Mouse (Mus musculus) forebrain, embryonic 12.5 days (tissue): ENCODE measurements around the gene Nav1. TPM values are rescaled to one million over a fixed set of nuclear protein-coding genes. Genes with fewer than 3 reads are reported as not detected.
A peak's percentile ranks its signal among the peaks of the same experiment; 100 is the strongest.

Source experiments
- ATAC-seq: fragments of 200-750 bp; cut with Nextera tagmentation; 2 replicates; pipeline ENCODE4 v1.8.0; 2017; ENCODE audit warnings: moderate TSS enrichment; ENCODE audit not compliant: low FRiP score
- H3K27ac ChIP-seq: fragments of 300-500 bp; sonication (generic); 2 replicates; pipeline ENCODE4 v1.5.1; 2016; ENCODE audit warnings: mild to moderate bottlenecking
- H3K27me3 ChIP-seq: fragments of 300-500 bp; sonication (generic); 2 replicates; pipeline ENCODE4 v1.6.1; 2016; ENCODE audit warnings: mild to moderate bottlenecking
- H3K36me3 ChIP-seq: fragments of 300-500 bp; sonication (generic); replicated peaks from 2 replicates; pipeline ENCODE4 v1.6.1; 2016; ENCODE audit warnings: mild to moderate bottlenecking
- H3K4me1 ChIP-seq: fragments of 300-500 bp; sonication (generic); 2 replicates; pipeline ENCODE4 v1.6.1; 2016
- H3K4me2 ChIP-seq: fragments of 300-500 bp; sonication (generic); 2 replicates; pipeline ENCODE4 v1.6.1; 2016; ENCODE audit warnings: mild to moderate bottlenecking, moderate library complexity
- H3K4me3 ChIP-seq: fragments of 300-500 bp; sonication (generic); replicated peaks from 2 replicates; pipeline ENCODE4 v1.5.1; 2016; ENCODE audit warnings: mild to moderate bottlenecking
- H3K9ac ChIP-seq: fragments of 300-500 bp; sonication (generic); 2 replicates; pipeline ENCODE4 v1.6.1; 2016; ENCODE audit warnings: mild to moderate bottlenecking
- H3K9me3 ChIP-seq: fragments of 300-500 bp; sonication (generic); 2 replicates; pipeline ENCODE4 v1.6.1; 2016
- WGBS: fragments of 180-500 bp; shearing (Covaris S2); methylation state at CpG from one replicate; pipeline ENCODE4 v1.1.7; 2016; 5-methylcytosine and 5-hydroxymethylcytosine counted together
- polyA plus RNA-seq: library from polyadenylated mRNA; unstranded; fragments of >200 nt; fragmentation: Nextera tagmentation; extraction: Ambion mirVana; gene quantifications from 2 replicates; pipeline ENCODE4 v1.2.1, GENCODE M21; 2016

Nav1 gene
- polyA plus RNA-seq, 1 experiment from 2014 or later: 32.4 TPM

DNA sequence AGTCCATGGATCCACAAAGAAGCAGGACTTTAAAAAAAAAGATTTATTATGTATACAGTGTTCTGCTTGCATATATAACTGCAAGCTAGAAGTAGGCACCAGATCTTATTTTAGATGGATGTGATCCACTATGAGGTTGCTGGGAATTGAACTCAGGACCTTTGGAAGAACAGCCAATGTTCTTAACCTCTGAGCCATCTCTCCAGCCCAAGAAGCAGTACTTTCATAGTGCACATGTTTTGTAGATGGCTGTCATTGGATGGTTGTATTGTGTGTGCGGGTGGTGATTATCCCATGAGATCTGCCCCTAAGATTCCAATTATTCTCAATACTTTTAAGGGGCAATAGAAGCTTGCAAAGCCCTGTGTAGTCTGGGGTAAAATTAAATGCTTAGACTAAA lies 124.4 kb downstream of the Nav1 start:
- H3K4me2 ChIP-seq: no peak overlapping the region
- peaks cover 8% of the 10 kb centered on the region; the same call in 1 of the 2 replicates for H3K36me3 ChIP-seq
- H3K4me1 ChIP-seq: no peaks in the 10 kb centered on the region
- no peak overlapping the region for H3K4me3 ChIP-seq
- H3K9ac ChIP-seq: no peak overlapping the region
- no peaks in the 10 kb centered on the region for H3K9me3 ChIP-seq
- no peaks in the 10 kb centered on the region for H3K27me3 ChIP-seq
- no peak for ATAC-seq
- 89% methylated on average over 1 of the region's 1 CpGs for WGBS
- H3K27ac ChIP-seq: no peak overlapping the region

DNA sequence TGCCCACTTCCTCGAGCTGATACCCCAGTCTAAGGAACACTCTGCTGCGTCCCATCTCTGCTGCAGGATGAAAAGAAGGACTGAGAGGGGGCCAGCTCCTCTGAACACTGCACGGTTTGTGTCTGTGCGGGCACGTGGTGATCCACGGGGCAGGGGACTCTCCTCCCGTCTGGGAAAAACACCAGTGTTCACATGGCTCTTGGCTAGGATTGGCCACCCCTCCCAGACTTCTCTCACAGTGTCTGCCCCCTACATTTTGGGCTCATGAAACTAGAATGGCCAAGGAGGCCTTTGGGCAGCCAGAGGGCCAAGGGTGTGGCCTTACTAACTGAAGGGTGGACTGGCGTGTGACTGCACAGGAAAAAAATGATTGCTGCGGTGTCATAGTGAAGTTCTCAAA lies 125.4 kb downstream of the Nav1 start:
- Histone ChIP-seq H3K4me3 (no peak overlapping the region), H3K27me3 (no peaks in the 10 kb centered on the region), H3K27ac (no peak overlapping the region), H3K4me1 (no peaks in the 10 kb centered on the region), H3K9me3 (no peaks in the 10 kb centered on the region), H3K36me3 (peaks cover 8% of the 10 kb centered on the region; the same call in 1 of the 2 replicates), H3K9ac (no peak overlapping the region), H3K4me2 (no peak overlapping the region)
- 94% methylated on average over 9 of the region's 9 CpGs for WGBS
- no peak for ATAC-seq

DNA sequence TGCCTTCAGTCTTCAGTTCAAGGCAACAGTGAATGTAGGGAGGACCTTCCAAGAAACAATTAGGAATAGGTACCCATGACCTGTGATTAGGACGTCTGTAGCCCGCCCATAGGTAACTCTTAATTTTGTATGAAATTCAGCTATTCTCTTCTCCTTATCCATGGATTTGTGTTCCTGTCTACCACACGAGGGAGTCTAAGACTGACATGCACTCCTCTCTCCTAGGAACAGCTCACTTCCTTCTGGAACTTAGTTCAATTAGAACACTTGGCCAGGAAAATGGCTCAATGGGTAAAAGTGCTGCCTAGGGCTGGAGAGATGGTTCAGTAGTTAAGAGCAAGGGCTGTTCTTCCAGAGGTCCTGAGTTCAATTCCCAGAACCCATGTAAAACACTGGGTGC lies 126.3 kb downstream of the Nav1 start:
- WGBS: 84% methylated on average over 3 of the region's 3 CpGs
- Histone ChIP-seq H3K9me3 (no peaks in the 10 kb centered on the region), H3K36me3 (peaks cover 8% of the 10 kb centered on the region; the same call in 1 of the 2 replicates), H3K27ac (no peak overlapping the region), H3K4me2 (no peak overlapping the region), H3K4me1 (no peaks in the 10 kb centered on the region), H3K4me3 (no peak overlapping the region), H3K27me3 (no peaks in the 10 kb centered on the region), H3K9ac (no peak overlapping the region)
- ATAC-seq: no peak

DNA sequence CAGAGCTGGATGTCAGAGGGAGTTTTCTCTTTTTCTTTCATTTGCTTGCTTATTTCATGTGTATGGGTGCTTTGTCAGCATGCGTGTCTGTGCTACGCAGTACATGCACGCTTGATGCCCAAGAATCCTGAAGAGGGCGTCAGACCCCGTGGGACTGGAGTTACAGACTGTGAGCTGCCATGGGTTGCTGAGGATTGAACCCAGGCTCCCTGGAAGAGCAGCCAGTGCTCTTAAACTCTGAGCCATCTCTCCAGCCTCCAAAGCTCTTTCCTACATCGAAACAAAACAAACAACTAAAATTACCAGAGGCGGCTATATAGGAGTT lies 131.6 kb downstream of the Nav1 start:
- H3K27ac ChIP-seq: peak overlapping the region; percentile 36; the same call in 1 of the 2 replicates
- no peak overlapping the region for H3K4me2 ChIP-seq
- no peaks in the 10 kb centered on the region for H3K27me3 ChIP-seq
- H3K9ac ChIP-seq: no peak overlapping the region
- no peaks in the 10 kb centered on the region for H3K9me3 ChIP-seq
- H3K4me3 ChIP-seq: no peak overlapping the region
- peaks cover 19% of the 10 kb centered on the region for H3K36me3 ChIP-seq
- 90% methylated on average over 7 of the region's 7 CpGs for WGBS
- no peak for ATAC-seq
- H3K4me1 ChIP-seq: peaks cover 5% of the 10 kb centered on the region

DNA sequence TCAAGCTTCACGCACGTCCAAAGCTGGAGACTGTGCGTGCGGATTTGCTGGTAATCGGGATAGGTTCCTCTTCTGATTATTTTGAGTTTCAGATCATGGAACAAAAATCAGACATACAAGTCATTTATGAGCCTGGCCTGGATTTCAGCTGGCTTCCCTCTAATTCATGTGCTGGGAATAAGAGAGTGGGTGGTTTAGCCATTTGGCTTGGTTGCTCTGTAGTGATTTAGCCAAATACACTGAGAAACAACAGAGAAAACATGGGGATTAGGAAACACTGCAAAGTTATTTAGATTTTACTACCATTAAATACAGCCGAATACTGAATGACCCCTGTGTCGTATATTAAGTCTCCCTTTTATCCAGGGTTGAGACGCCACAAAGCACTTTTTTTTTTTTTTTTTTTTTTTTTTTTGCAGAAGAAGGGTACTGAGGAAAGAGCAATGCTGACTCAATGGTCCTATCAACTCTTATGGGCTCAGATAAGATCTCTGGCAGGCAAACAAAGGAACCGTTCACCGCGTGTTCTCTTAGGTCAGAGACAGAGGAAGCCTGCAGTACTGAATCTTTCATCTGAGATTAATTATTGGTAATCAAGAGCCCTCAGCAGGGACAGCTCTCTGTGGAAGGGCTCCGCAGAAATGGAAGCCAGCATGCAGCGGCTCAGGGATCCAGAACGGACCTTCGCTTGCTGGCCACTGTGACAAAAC lies 132.1 kb downstream of the Nav1 start:
- Histone ChIP-seq H3K9me3 (no peaks in the 10 kb centered on the region), H3K4me2 (no peak overlapping the region), H3K27ac (peak overlapping the region; percentile 36; the same call in 1 of the 2 replicates), H3K36me3 (peaks cover 24% of the 10 kb centered on the region), H3K4me1 (peaks cover 5% of the 10 kb centered on the region), H3K4me3 (no peak overlapping the region), H3K27me3 (no peaks in the 10 kb centered on the region), H3K9ac (no peak overlapping the region)
- WGBS: 59% methylated on average over 15 of the region's 15 CpGs
- ATAC-seq: no peak

DNA sequence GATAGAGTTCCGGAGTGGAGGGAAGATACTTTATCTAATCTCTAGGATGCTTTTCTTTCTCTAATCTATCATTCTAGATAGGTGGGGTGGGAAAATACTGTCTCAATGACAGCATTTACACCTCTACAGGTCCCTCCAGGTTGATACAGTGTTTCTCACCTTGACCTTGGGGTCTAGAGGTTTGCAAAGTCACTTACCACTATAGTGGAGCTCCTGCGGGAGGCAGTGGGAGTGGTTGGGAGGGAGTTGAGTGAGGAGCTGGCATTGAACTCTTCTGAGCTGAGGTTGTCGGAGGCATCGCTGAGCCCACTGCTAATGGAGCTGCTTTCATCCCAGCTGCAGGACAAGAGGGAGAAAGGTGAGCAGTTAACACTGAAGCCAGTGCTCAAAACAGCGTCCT lies 134.6 kb downstream of the Nav1 start:
- Histone ChIP-seq H3K4me3 (no peak overlapping the region), H3K27ac (no peak overlapping the region), H3K27me3 (no peaks in the 10 kb centered on the region), H3K4me2 (no peak overlapping the region), H3K9me3 (no peaks in the 10 kb centered on the region), H3K36me3 (peaks cover 41% of the 10 kb centered on the region), H3K9ac (no peak overlapping the region), H3K4me1 (peaks cover 5% of the 10 kb centered on the region)
- 86% methylated on average over 5 of the region's 5 CpGs for WGBS
- ATAC-seq: no peak

DNA sequence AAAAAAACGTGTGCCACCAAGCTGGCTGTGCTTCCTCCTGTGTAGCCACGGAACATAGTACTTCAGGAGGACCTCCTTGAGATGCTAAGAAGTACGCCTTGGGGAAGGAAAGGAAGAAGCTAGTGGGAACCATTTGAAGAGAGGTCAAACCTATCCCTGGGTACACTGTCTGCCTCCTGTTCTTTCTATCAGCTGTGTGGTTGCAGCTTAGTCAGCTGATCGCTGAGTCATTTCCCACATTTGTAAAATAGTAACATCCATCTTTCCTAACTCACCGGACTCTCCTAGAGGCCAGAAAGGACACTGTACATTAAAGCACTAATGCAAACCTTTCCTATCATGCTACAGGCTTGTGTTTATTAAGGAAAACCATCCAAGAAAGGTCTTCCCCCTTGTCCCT lies 135.4 kb downstream of the Nav1 start:
- H3K36me3 ChIP-seq: peaks cover 49% of the 10 kb centered on the region
- no peak overlapping the region for H3K4me2 ChIP-seq
- no peak overlapping the region for H3K27ac ChIP-seq
- ATAC-seq: no peak
- no peak overlapping the region for H3K9ac ChIP-seq
- H3K4me3 ChIP-seq: no peak overlapping the region
- peaks cover 5% of the 10 kb centered on the region for H3K4me1 ChIP-seq
- 85% methylated on average over 5 of the region's 5 CpGs for WGBS
- no peaks in the 10 kb centered on the region for H3K27me3 ChIP-seq
- no peaks in the 10 kb centered on the region for H3K9me3 ChIP-seq

DNA sequence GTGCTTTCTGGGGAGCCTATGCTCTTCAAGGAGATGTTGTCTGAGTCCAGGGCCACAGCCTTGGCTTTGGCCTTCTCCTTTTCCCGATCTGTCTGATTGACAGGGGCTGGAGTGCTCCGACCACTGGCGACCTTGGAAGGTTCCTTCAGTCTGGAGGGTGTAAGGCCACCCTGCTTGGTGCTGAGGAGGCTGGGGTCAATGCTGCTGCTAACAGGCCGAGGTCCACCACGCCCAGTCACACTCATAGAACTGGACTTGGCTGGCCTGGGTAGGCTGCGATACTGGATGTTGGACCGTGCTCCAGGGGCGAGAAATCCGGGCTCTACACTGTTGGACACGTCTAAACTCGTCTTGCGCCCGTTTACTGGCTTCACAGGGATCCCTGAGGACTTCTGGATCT lies 136.5 kb downstream of the Nav1 start:
- ATAC-seq: no peak
- Histone ChIP-seq H3K4me3 (no peak overlapping the region), H3K9me3 (no peaks in the 10 kb centered on the region), H3K4me2 (no peak overlapping the region), H3K27ac (no peak overlapping the region), H3K36me3 (peaks cover 61% of the 10 kb centered on the region), H3K9ac (no peak overlapping the region), H3K27me3 (no peaks in the 10 kb centered on the region), H3K4me1 (peaks cover 4% of the 10 kb centered on the region)
- 92% methylated on average over 13 of the region's 13 CpGs for WGBS

DNA sequence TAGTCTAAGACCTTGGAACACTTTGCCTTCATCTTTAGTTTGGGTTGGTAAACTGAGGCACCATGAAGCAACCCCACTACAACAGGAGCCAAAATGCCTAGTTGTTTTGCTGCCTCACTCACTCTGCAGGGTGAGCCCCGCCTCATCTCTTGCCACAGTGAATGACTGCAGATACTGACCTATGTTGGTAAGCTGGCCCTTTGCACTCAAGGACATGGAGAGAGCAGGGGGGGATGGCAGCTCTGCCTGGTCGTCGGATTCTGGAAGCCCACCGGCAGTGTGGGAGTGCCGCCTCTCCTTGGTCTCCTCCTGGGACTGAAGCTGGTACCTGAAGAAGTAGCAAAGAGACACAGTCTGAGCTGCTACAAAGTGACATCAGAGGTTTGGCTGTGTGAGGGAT lies 139.6 kb downstream of the Nav1 start:
- Histone ChIP-seq H3K36me3 (peaks cover 87% of the 10 kb centered on the region), H3K4me2 (no peak overlapping the region)
- ATAC-seq: no peak

DNA sequence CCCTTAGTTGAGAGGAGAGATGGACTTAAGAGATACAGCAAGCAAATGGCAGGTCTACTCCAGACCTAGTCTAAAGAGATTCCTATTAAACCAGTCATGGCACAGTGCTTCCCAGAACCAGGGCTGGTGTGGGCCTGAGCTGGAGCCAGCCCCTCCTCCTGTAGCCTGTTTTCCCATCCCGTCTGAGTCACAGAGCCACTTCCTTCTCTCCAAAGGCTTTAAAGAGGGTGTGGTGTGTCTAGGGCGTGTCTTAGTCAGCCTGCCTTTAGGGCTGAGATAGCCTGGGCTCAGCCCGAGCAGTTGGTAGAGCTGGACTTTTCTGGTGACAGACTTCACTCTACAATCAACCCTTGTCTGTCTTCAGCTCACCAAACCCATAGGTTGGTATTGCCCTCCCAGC lies 140.2 kb downstream of the Nav1 start:
- H3K4me1 ChIP-seq: no peaks in the 10 kb centered on the region
- no peak overlapping the region for H3K4me2 ChIP-seq
- H3K27ac ChIP-seq: no peak overlapping the region
- H3K36me3 ChIP-seq: peaks cover 84% of the 10 kb centered on the region
- no peaks in the 10 kb centered on the region for H3K27me3 ChIP-seq
- ATAC-seq: no peak
- no peak overlapping the region for H3K9ac ChIP-seq
- no peak overlapping the region for H3K4me3 ChIP-seq
- H3K9me3 ChIP-seq: no peaks in the 10 kb centered on the region
- WGBS: 83% methylated on average over 3 of the region's 3 CpGs

More for the DNA sequence above, 139.6 kb downstream of the Nav1 start:
- H3K27ac ChIP-seq: no peak overlapping the region
- no peak overlapping the region for H3K9ac ChIP-seq
- H3K9me3 ChIP-seq: no peaks in the 10 kb centered on the region
- 89% methylated on average over 5 of the region's 5 CpGs for WGBS
- H3K4me3 ChIP-seq: no peak overlapping the region
- H3K27me3 ChIP-seq: no peaks in the 10 kb centered on the region
- H3K4me1 ChIP-seq: no peaks in the 10 kb centered on the region

DNA sequence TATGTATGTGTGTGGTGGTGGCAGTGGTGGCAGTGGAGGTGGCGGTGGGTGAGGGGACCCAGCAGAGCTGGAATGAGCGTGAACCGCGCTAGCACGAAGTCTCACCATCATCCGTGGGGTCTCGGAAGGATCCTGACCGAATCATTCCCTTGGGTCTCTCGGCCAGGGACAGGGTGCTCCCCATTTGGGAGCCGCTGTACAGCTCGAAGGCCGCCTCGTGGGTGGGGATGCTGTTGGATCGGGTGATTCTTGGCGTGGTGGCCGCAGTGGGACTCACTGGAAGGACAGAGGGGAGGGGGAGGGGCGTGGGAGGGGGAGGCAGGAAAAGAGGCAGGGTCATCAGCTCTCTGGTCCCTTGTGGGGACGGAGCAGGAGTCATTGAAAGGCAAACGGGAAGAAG lies 141.4 kb downstream of the Nav1 start:
- Histone ChIP-seq H3K36me3 (peaks cover 73% of the 10 kb centered on the region), H3K4me2 (no peak overlapping the region), H3K27me3 (no peaks in the 10 kb centered on the region), H3K4me3 (no peak overlapping the region), H3K9me3 (no peaks in the 10 kb centered on the region), H3K9ac (no peak overlapping the region), H3K27ac (no peak overlapping the region), H3K4me1 (no peaks in the 10 kb centered on the region)
- 94% methylated on average over 19 of the region's 19 CpGs for WGBS
- ATAC-seq: no peak

DNA sequence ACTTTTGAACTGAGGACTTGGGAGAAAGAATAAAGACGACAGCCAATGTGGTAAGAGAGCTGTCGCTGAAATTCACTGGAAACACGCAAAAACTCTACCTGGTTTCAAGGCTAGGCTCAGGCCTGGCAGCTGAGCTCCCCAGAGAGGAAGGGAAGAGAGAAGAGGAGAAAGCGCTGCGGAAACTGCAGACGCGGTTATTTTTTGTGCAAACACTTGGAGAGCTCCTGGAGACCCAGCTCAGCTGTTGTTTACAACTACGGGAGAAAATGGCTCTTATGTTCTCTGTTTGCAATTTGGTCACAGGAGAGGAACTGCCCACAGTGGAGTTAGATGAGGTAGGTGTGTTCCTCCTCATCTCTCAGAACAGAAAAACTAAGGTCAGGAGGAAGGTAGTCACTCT lies 144.4 kb downstream of the Nav1 start:
- Histone ChIP-seq H3K4me3 (no peak overlapping the region), H3K27ac (no peak overlapping the region), H3K4me2 (no peak overlapping the region), H3K27me3 (no peaks in the 10 kb centered on the region), H3K9ac (no peak overlapping the region), H3K4me1 (no peaks in the 10 kb centered on the region), H3K9me3 (no peaks in the 10 kb centered on the region), H3K36me3 (peaks cover 78% of the 10 kb centered on the region)
- ATAC-seq: no peak
- WGBS: 87% methylated on average over 8 of the region's 8 CpGs

DNA sequence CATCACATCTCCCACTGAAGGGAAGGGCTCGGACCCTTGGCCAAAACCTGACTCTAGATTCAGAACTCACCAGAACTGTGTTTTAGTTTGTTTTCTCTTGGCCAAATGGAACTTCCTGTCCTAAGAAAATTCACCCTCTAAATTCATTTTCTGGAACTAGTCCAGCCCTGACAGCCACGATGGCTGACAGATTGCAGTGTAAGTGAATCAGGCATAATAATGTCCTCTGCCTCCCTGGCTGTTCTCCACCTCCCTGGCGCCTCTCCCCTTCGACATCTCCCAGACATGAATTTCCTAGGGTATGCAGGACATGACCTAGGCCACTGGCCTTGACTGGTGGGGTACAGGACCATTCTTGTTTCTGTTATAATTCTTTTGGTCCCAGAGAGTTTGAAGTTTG lies 144.8 kb downstream of the Nav1 start:
- H3K36me3 ChIP-seq: peaks cover 74% of the 10 kb centered on the region
- no peak overlapping the region for H3K9ac ChIP-seq
- H3K27ac ChIP-seq: no peak overlapping the region
- H3K4me1 ChIP-seq: no peaks in the 10 kb centered on the region
- no peak overlapping the region for H3K4me3 ChIP-seq
- 88% methylated on average over 4 of the region's 4 CpGs for WGBS
- no peaks in the 10 kb centered on the region for H3K9me3 ChIP-seq
- no peak for ATAC-seq
- H3K4me2 ChIP-seq: no peak overlapping the region
- no peaks in the 10 kb centered on the region for H3K27me3 ChIP-seq
